Mouse (Mus musculus): ENCODE measurements around the gene Nr2c2.
A peak's percentile ranks its signal among the peaks of the same experiment; 100 is the strongest.

The Nr2c2 gene

GRCm38 (mm10) chr6:92126861-92127468, 35.8 kb downstream of the Nr2c2 start:
- DNase-seq (ENCODE audit: low spot score in 2 of 2), result no peak

- no peak for DNase-seq (ENCODE audit: low spot score in 2 of 2)
Measured at GRCm38 (mm10) chr6:92131456-92131855, 40.3 kb downstream of the Nr2c2 start.

- DNase-seq (ENCODE audit: low spot score in 2 of 2), result no peak
Measured at GRCm38 (mm10) chr6:92132021-92132911, 41.1 kb downstream of the Nr2c2 start.

GRCm38 (mm10) chr6:92133617-92134016, 42.4 kb downstream of the Nr2c2 start:
- no peak for DNase-seq (ENCODE audit: low spot score in 2 of 2)

- no peak for DNase-seq (ENCODE audit: low spot score in 2 of 2)
Measured at GRCm38 (mm10) chr6:92136356-92136755, 45.2 kb downstream of the Nr2c2 start.

GRCm38 (mm10) chr6:92145881-92146280, 54.7 kb downstream of the Nr2c2 start:
- DNase-seq (ENCODE audit: low spot score in 2 of 2), result no peak

GRCm38 (mm10) chr6:92153774-92154173, 62.6 kb downstream of the Nr2c2 start:
- DNase-seq (ENCODE audit: low spot score in 2 of 2), result no peak

GRCm38 (mm10) chr6:92158801-92159200, 67.6 kb downstream of the Nr2c2 start:
- no peak for DNase-seq (ENCODE audit: low spot score in 2 of 2)

GRCm38 (mm10) chr6:92162724-92163123, 71.5 kb downstream of the Nr2c2 start:
- no peak for DNase-seq (ENCODE audit: low spot score in 2 of 2)

- no peak for DNase-seq (ENCODE audit: low spot score in 2 of 2)
Measured at GRCm38 (mm10) chr6:92176450-92176849, 85.3 kb downstream of the Nr2c2 start.

- DNase-seq (ENCODE audit: low spot score in 2 of 2), result peak; percentile 39 to 63
Measured at GRCm38 (mm10) chr6:92183621-92184131, 92.5 kb downstream of the Nr2c2 start, which contains the start of gene Mrps25. Gene Mrps25, minus strand, starts transcription at chr6:92184033.

- no peak for DNase-seq (ENCODE audit: low spot score in 2 of 2)
Measured at GRCm38 (mm10) chr6:92184178-92184577, 93.0 kb downstream of the Nr2c2 start.

GRCm38 (mm10) chr6:92199414-92199813, 108.2 kb downstream of the Nr2c2 start:
- no peak for DNase-seq (ENCODE audit: low spot score in 2 of 2)

GRCm38 (mm10) chr6:92214055-92214772, 123.0 kb downstream of the Nr2c2 start:
- peak; percentile 6 to 11 for DNase-seq (ENCODE audit: low spot score in 2 of 2)

- peak; percentile 76 to 83 for DNase-seq (ENCODE audit: low spot score in 2 of 2)
Measured at GRCm38 (mm10) chr6:92214773-92215449, 123.7 kb downstream of the Nr2c2 start, which contains the start of gene Rbsn. Gene Rbsn, minus strand, starts transcription at chr6:92214925.

- peak; percentile 12 to 17 for DNase-seq (ENCODE audit: low spot score in 2 of 2)
Measured at GRCm38 (mm10) chr6:92219445-92219844, 128.3 kb downstream of the Nr2c2 start.

- DNase-seq (ENCODE audit: low spot score in 2 of 2), result no peak
Measured at GRCm38 (mm10) chr6:92221604-92222003, 130.4 kb downstream of the Nr2c2 start.

GRCm38 (mm10) chr6:92222021-92222420, 130.8 kb downstream of the Nr2c2 start:
- no peak for DNase-seq (ENCODE audit: low spot score in 2 of 2)

All from frontal cortex, postnatal 25 days (tissue).